Mouse (Mus musculus): ENCODE data around the gene Smc6.

DNA sequence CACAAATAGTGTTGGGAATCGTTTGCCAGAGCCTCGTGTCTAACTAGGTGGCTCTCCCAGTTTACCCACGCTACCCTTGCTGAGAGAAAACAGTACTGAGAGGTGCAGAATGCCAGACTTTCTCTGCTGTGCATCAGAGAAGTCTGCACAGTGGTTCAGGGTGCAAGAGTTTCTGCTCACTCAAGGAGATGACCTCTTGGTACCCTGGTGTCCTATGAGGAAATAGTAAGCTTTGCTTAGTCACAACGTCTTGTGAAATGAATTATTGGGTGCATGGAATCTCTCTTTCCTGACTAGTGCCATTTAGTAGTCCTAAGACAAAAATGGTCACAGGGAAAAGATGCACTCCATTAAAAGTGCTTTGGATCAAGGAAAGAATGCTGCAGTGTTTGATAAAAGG is 58.8 kb downstream of the Smc6 start:
- TF ChIP-seq CTCF (IDR thresholded peaks at IDR 0.05; ENCODE audit: control insufficient read depth, insufficient read depth, low read length), result no peak
- TF ChIP-seq POLR2A (IDR thresholded peaks at IDR 0.05; ENCODE audit: borderline replicate concordance, control insufficient read depth, low read depth, low read length), result no peak

Data from bone marrow, adult 2 months (tissue).